17 mouse cellular contexts compared by ENCODE assay signal in the genomic region with DNA sequence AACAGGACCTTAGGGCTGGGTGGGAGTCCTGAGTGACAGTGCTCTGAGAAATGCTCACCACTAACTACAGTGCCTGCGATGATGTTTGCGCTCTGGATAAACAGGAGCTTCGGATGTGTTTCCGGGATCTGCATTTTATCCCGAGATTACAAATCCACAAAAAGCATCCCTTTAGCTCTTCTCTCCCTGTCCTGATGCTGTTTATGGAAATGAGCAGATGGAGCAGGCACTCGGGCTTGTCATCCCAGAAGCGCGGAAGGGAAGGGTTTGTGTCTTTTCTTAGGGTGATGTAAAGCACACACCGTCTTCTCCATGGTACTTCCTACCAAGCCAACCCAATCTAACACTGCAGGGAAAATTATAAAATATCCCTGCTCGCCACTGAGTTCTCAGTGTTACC.
A peak's percentile ranks its signal among the peaks of the same experiment; 100 is the strongest.
DNase-seq lines count a peak whose midpoint lies in the region; ATAC-seq lines count a peak whose summit lies in the region.
"Had no signal": no experiment of that assay in that cellular context is flagged by ENCODE, and none has a peak within 500 bp of the region (broad histone marks: within the 10 kb centered on the region; RNA-seq: fewer than 3 reads in every experiment).

No protein-coding gene starts in this region.

- peaks cover 14% of the 10 kb centered on the region for H3K4me1 ChIP-seq in hindbrain, embryonic 14.5 days (replicated peaks; ENCODE audit: control insufficient read depth, insufficient read depth, low read length)
- peaks cover 11% of the 10 kb centered on the region for H3K4me1 ChIP-seq in hindbrain, embryonic 16.5 days (ENCODE audit: control insufficient read depth, insufficient read depth, low read depth, low read length)
- peaks cover 2% of the 10 kb centered on the region; the same call in 1 of the 2 replicates for H3K4me1 ChIP-seq in forebrain, embryonic 11.5 days (replicated peaks; ENCODE audit: control insufficient read depth, insufficient read depth, low read length)
- H3K4me1 ChIP-seq in midbrain, embryonic 15.5 days, result peaks cover 27% of the 10 kb centered on the region
- H3K4me1 ChIP-seq: intestine, embryonic 15.5 days; liver, embryonic 12.5 days had no signal

- 71% methylated on average over 10 of the region's 10 CpGs for WGBS in hindbrain, embryonic 14.5 days
- 68% methylated on average over 10 of the region's 10 CpGs for WGBS in hindbrain, embryonic 16.5 days
- WGBS in forebrain, embryonic 11.5 days, result 86% methylated on average over 10 of the region's 10 CpGs
- 66% methylated on average over 10 of the region's 10 CpGs for WGBS in midbrain, embryonic 15.5 days

- H3K4me3 ChIP-seq in hindbrain, embryonic 14.5 days (replicated peaks; ENCODE audit: low read length), result no peak overlapping the region
- H3K4me3 ChIP-seq in hindbrain, embryonic 16.5 days (ENCODE audit: low read length), result no peak overlapping the region
- H3K4me3 ChIP-seq in forebrain, embryonic 11.5 days (ENCODE audit: low read depth, low read length), result no peak overlapping the region
- H3K4me3 ChIP-seq in midbrain, embryonic 15.5 days, result no peak overlapping the region
- H3K4me3 ChIP-seq: embryonic facial prominence, embryonic 12.5 days; intestine, embryonic 15.5 days; liver, embryonic 12.5 days had no signal

- 0 out of 2 replicates have a peak, but pooled peaks cover 6% of the 10 kb centered on the region for H3K9me3 ChIP-seq in hindbrain, embryonic 14.5 days (ENCODE audit: control insufficient read depth, low read length)
- no peaks in the 10 kb centered on the region for H3K9me3 ChIP-seq in hindbrain, embryonic 16.5 days (ENCODE audit: control insufficient read depth, low read length)
- H3K9me3 ChIP-seq in forebrain, embryonic 11.5 days (ENCODE audit: control insufficient read depth, low read length), result no peaks in the 10 kb centered on the region
- H3K9me3 ChIP-seq in midbrain, embryonic 15.5 days, result no peaks in the 10 kb centered on the region
- H3K9me3 ChIP-seq: embryonic facial prominence, embryonic 12.5 days; intestine, embryonic 15.5 days; liver, embryonic 12.5 days had no signal

- H3K36me3 ChIP-seq in hindbrain, embryonic 14.5 days (replicated peaks; ENCODE audit: control insufficient read depth, insufficient read depth), result no peaks in the 10 kb centered on the region
- no peaks in the 10 kb centered on the region for H3K36me3 ChIP-seq in hindbrain, embryonic 16.5 days (ENCODE audit: control insufficient read depth, insufficient read depth, low read length)
- H3K36me3 ChIP-seq in forebrain, embryonic 11.5 days (ENCODE audit: control insufficient read depth, insufficient read depth, low read length), result no peaks in the 10 kb centered on the region
- no peaks in the 10 kb centered on the region for H3K36me3 ChIP-seq in midbrain, embryonic 15.5 days (replicated peaks)
- H3K36me3 ChIP-seq: embryonic facial prominence, embryonic 12.5 days; intestine, embryonic 15.5 days; liver, embryonic 12.5 days had no signal

- DNase-seq in hindbrain, embryonic 14.5 days (ENCODE audit: low spot score), result no peak
- no peak for DNase-seq in forebrain, embryonic 11.5 days (ENCODE audit: low spot score)
- DNase-seq in layer of hippocampus, adult 9-11 months, result peak; percentile 72
- no peak for DNase-seq in MN1 (ENCODE audit: low spot score)
- DNase-seq in kidney, adult 11 months, result no peak
- no peak for DNase-seq in cerebellum, adult 11 months
- DNase-seq: B cell, adult 2 months; cerebellum, adult 2 months; gastrocnemius, postnatal 14 days; kidney, postnatal 4 days; lung, postnatal 4 days; thymus, adult 2 months had no signal

- ATAC-seq in hindbrain, embryonic 14.5 days (ENCODE audit: low FRiP score), result no peak
- ATAC-seq in hindbrain, embryonic 16.5 days, result no peak
- ATAC-seq in forebrain, embryonic 11.5 days (replicated peaks; ENCODE audit: low FRiP score), result no peak
- no peak for ATAC-seq in midbrain, embryonic 15.5 days (replicated peaks)
- ATAC-seq: intestine, embryonic 15.5 days; liver, embryonic 12.5 days had no signal

- H3K27ac ChIP-seq in hindbrain, embryonic 14.5 days, result peak overlapping the region; percentile 59
- H3K27ac ChIP-seq in hindbrain, embryonic 16.5 days (ENCODE audit: low read depth, low read length), result no peak overlapping the region
- H3K27ac ChIP-seq in forebrain, embryonic 11.5 days (ENCODE audit: low read depth, low read length), result 0 out of 2 replicates have a peak overlapping the region, but pooled peaks have one; percentile 12
- H3K27ac ChIP-seq in midbrain, embryonic 15.5 days, result peak overlapping the region; percentile 73
- H3K27ac ChIP-seq: embryonic facial prominence, embryonic 12.5 days; intestine, embryonic 15.5 days; liver, embryonic 12.5 days had no signal

- H3K27me3 ChIP-seq in hindbrain, embryonic 14.5 days (ENCODE audit: control insufficient read depth, insufficient read depth, low read length), result no peaks in the 10 kb centered on the region
- H3K27me3 ChIP-seq in hindbrain, embryonic 16.5 days (replicated peaks; ENCODE audit: control insufficient read depth, insufficient read depth, low read length), result no peaks in the 10 kb centered on the region
- no peaks in the 10 kb centered on the region for H3K27me3 ChIP-seq in forebrain, embryonic 11.5 days (ENCODE audit: control insufficient read depth, insufficient read depth, low read length)
- no peaks in the 10 kb centered on the region for H3K27me3 ChIP-seq in midbrain, embryonic 15.5 days (replicated peaks)
- H3K27me3 ChIP-seq: embryonic facial prominence, embryonic 12.5 days; intestine, embryonic 15.5 days; liver, embryonic 12.5 days had no signal

- H3K4me2 ChIP-seq in hindbrain, embryonic 14.5 days (replicated peaks), result no peak overlapping the region
- H3K4me2 ChIP-seq in hindbrain, embryonic 16.5 days (ENCODE audit: low read length), result no peak overlapping the region
- H3K4me2 ChIP-seq in forebrain, embryonic 11.5 days (ENCODE audit: low read depth, low read length, severe bottlenecking), result no peak overlapping the region
- H3K4me2 ChIP-seq in midbrain, embryonic 15.5 days, result no peak overlapping the region
- H3K4me2 ChIP-seq: embryonic facial prominence, embryonic 12.5 days; intestine, embryonic 15.5 days; liver, embryonic 12.5 days had no signal

- 0 out of 2 replicates have a peak overlapping the region, but pooled peaks have one; percentile 4 for H3K9ac ChIP-seq in hindbrain, embryonic 14.5 days
- no peak overlapping the region for H3K9ac ChIP-seq in hindbrain, embryonic 16.5 days (ENCODE audit: low read depth, low read length)
- H3K9ac ChIP-seq in forebrain, embryonic 11.5 days (ENCODE audit: low read length), result no peak overlapping the region
- no peak overlapping the region for H3K9ac ChIP-seq in midbrain, embryonic 15.5 days
- H3K9ac ChIP-seq: embryonic facial prominence, embryonic 12.5 days; intestine, embryonic 15.5 days; liver, embryonic 12.5 days had no signal
